ENCODE assay signal across 8 mouse cellular contexts in genomic region chr2:160366980-160367338, GRCm38 (mm10). TPM values are rescaled to one million over a fixed set of nuclear protein-coding genes. Genes with fewer than 3 reads are reported as not detected.
DNase-seq lines count a peak whose midpoint lies in the region; ATAC-seq and TF ChIP-seq lines count a peak whose summit lies in the region.

Gene Mafb (minus strand): TSS chr2:160367065.

- DNase-seq in ES-E14 (ENCODE audit: low read depth, low spot score): no peak
- DNase-seq in cerebellum, adult 18-20 months: peak; percentile 29 to 42
- peak; percentile 90 for DNase-seq in forelimb bud, embryonic 11.5 days (ENCODE audit: low read depth, low spot score)
- DNase-seq in heart, postnatal 4 days: peak; percentile 96
- peak; percentile 72 to 77 for DNase-seq in layer of hippocampus, adult 8-10 months (ENCODE audit: low spot score in 2 of 2)
- peak; percentile 82 for DNase-seq in lung, adult 2 months
- DNase-seq in testis, postnatal 14 days (ENCODE audit: low spot score): peak; percentile 86

- no peaks in the 10 kb centered on the region for H3K36me3 ChIP-seq in ES-E14 (ENCODE audit: control insufficient read depth, insufficient read depth, low read length, poor library complexity, severe bottlenecking)
- no peaks in the 10 kb centered on the region for H3K36me3 ChIP-seq in neural tube, embryonic 14.5 days (ENCODE audit: control insufficient read depth, insufficient read depth, low read length)

- H3K27me3 ChIP-seq in neural tube, embryonic 14.5 days (ENCODE audit: control insufficient read depth, insufficient read depth, low read length): peaks cover 65% of the 10 kb centered on the region

- under 1% methylated on average over 37 of the region's 37 CpGs for WGBS in lung, adult 2 months
- WGBS in neural tube, embryonic 14.5 days: under 1% methylated on average over 26 of the region's 37 CpGs

- peak within 1 kb of the TSS; percentile 30; the same call in 1 of the 2 replicates for H3K9ac ChIP-seq in ES-E14 (ENCODE audit: insufficient read depth, low read depth, low read length, poor library complexity, severe bottlenecking)
- peak within 1 kb of the TSS; percentile 58 for H3K9ac ChIP-seq in neural tube, embryonic 14.5 days (replicated peaks; ENCODE audit: low read depth, low read length)

- TF ChIP-seq CTCF in lung, adult 2 months (IDR thresholded peaks at IDR 0.05; ENCODE audit: insufficient read depth, low read length): no peak

- H3K4me1 ChIP-seq in ES-E14 (ENCODE audit: control insufficient read depth in 2 of 2, insufficient read depth in 2 of 2, low read length in 2 of 2, poor library complexity in 1 of 2): peaks cover 0 to 7% of the 10 kb centered on the region in 2 experiments; a peak in 1 of 4 replicates
- H3K4me1 ChIP-seq in lung, adult 2 months (ENCODE audit: control insufficient read depth, insufficient read depth, low read length): peaks cover 17% of the 10 kb centered on the region
- H3K4me1 ChIP-seq in neural tube, embryonic 14.5 days (ENCODE audit: control insufficient read depth, insufficient read depth, low read length): peaks cover 15% of the 10 kb centered on the region; the same call in 1 of the 2 replicates

- peak; percentile 94 for ATAC-seq in neural tube, embryonic 14.5 days (ENCODE audit: low read depth)

- peak within 1 kb of the TSS; percentile 60 to 70 for H3K4me3 ChIP-seq in ES-E14 (ENCODE audit: insufficient read depth in 1 of 2, low read depth in 1 of 2, low read length in 2 of 2, poor library complexity in 1 of 2, severe bottlenecking in 1 of 2)
- H3K4me3 ChIP-seq in lung, adult 2 months (replicated peaks; ENCODE audit: extremely low read depth, low read depth, low read length): peak within 1 kb of the TSS; percentile 67
- H3K4me3 ChIP-seq in neural tube, embryonic 14.5 days (ENCODE audit: low read depth, low read length): peak within 1 kb of the TSS; percentile 41

- peak within 1 kb of the TSS; percentile 95 for H3K4me2 ChIP-seq in neural tube, embryonic 14.5 days (ENCODE audit: low read depth, low read length)

- H3K27ac ChIP-seq in ES-E14 (ENCODE audit: insufficient read depth, low read depth, low read length, poor library complexity, severe bottlenecking): no peak within 1 kb of the TSS
- H3K27ac ChIP-seq in neural tube, embryonic 14.5 days (ENCODE audit: low read depth, low read length): peak within 1 kb of the TSS; percentile 73

- in situ Hi-C loops in ES-E14 (cut with MboI; ENCODE audit: low sequenced_read_pairs in 2 of 2, unreplicated experiment in 2 of 2): no loop called here

- H3K9me3 ChIP-seq in ES-E14 (ENCODE audit: control insufficient read depth, insufficient read depth, low read depth, low read length): no peaks in the 10 kb centered on the region
- no peaks in the 10 kb centered on the region for H3K9me3 ChIP-seq in neural tube, embryonic 14.5 days (ENCODE audit: control insufficient read depth, low read length)

- peak; percentile 96 for TF ChIP-seq POLR2A in lung, adult 2 months (IDR thresholded peaks at IDR 0.05; ENCODE audit: borderline replicate concordance, extremely low read depth, low read depth, low read length)

TF ChIP-seq in ES-E14, 5 proteins besides CTCF, POLR2A, EP300 and RAD21:
- TF ChIP-seq CHD2 (IDR thresholded peaks at IDR 0.05; ENCODE audit: low read depth, low read length): no peak
- TF ChIP-seq HCFC1 (IDR thresholded peaks at IDR 0.05; ENCODE audit: borderline replicate concordance, insufficient read depth, low read length): peak; percentile 31; the same call in 1 of the 2 replicates

RNA-seq across cellular contexts. Expression of gene Mafb, which starts in this region (rescaled TPM):
- 0.21 and 0.45 TPM in 2 replicates for total RNA-seq in ES-E14 (2012; rRNA removed)
- 1 to 10 TPM; 6.8 to 8.1 TPM for total RNA-seq in heart, postnatal 4 days (2021)
- total RNA-seq in layer of hippocampus, adult 8-10 months (2022): 10 to 100 TPM in 3 of 4 experiments, 1 to 10 TPM in 1; 9.9 to 35.1 (median 22.1) TPM
- polyA plus RNA-seq in lung, adult 2 months (2012; rRNA removed): 5.3 and 5.4 TPM in 2 replicates
- 16.7 and 20.5 TPM in 2 replicates for polyA plus RNA-seq in neural tube, embryonic 14.5 days (2014; fragmentation: Nextera tagmentation; extraction: Ambion mirVana)
